Mouse (Mus musculus): ENCODE data around the gene Srf. TPM values are rescaled to one million over a fixed set of nuclear protein-coding genes. Genes with fewer than 3 reads are reported as not detected.
A peak's percentile ranks its signal among the peaks of the same experiment; 100 is the strongest.

Gene Srf
- polyA plus RNA-seq (2014; fragmentation: Nextera tagmentation; extraction: Ambion mirVana): 11.9 and 12.4 TPM in 2 replicates

DNA sequence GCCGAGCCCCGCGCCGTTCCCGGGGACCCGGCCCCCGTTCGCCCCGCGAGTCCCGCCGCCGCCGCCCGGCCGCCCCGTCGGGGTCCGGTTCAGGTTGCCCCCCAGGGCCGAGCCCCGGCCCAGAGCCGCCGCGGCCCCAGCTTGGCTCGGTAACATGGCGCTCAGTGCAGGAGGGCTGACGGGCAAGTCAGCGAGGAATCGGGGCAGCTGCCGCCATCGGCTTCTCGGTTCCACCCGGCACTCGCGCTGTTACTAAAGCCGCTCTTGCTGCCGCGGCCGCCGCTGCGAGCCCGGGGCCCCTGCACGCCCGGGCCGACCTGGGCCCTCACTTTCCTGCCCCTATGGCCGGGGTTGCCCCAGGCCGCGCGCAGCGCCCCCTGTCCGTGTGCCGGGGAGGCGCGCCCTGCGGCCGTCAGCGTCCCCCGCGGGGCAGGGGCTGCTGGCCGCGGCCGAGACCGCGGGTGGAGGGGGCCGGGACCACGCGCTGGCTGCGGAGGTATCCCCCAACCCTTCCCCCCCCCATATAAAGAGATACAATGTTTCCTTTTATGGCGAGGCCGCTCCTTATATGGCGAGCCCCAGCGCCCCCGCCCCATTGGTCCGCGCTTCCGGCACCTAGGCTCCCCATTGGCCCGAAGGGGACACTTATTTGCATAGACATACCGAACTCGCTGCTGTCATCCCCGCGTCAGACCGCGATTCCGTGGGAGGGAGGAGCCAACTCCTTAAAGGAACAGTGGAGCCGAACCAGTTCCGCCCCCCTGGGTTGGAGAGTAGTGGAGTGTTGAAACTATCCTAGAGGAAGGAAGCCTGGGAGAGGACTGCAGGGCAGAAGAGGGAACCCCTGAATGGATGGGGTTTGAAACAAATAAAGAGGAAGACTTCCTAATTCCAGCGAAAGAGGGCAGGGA is at the start of gene Srf:
Gene Srf, minus strand, starts transcription at position 503 of the 911 bp plus-strand sequence.
- H3K9ac ChIP-seq (ENCODE audit: low read length): peak within 1 kb of the TSS; percentile 98
- H3K4me2 ChIP-seq (ENCODE audit: low read length): peak within 1 kb of the TSS; percentile 75
- H3K4me3 ChIP-seq (ENCODE audit: low read depth, low read length): peak within 1 kb of the TSS; percentile 93
- DNase-seq (ENCODE audit: low spot score): peak; percentile 96
- whole genome bisulfite sequencing: under 1% methylated on average over 84 of the region's 87 CpGs
- ATAC-seq (replicated peaks; ENCODE audit: low FRiP score, low TSS enrichment, low read depth): peak; percentile 93
- no peaks in the 10 kb centered on the region for H3K27me3 ChIP-seq (replicated peaks; ENCODE audit: control insufficient read depth, insufficient read depth, low read length)
- peaks cover 36% of the 10 kb centered on the region for H3K4me1 ChIP-seq (replicated peaks; ENCODE audit: control insufficient read depth, insufficient read depth, low read length)
- H3K27ac ChIP-seq (ENCODE audit: low read depth): peak within 1 kb of the TSS; percentile 97
- peaks cover 17% of the 10 kb centered on the region for H3K36me3 ChIP-seq (ENCODE audit: control insufficient read depth, insufficient read depth, low read length)
- H3K9me3 ChIP-seq (ENCODE audit: control insufficient read depth, low read length): no peaks in the 10 kb centered on the region

DNA sequence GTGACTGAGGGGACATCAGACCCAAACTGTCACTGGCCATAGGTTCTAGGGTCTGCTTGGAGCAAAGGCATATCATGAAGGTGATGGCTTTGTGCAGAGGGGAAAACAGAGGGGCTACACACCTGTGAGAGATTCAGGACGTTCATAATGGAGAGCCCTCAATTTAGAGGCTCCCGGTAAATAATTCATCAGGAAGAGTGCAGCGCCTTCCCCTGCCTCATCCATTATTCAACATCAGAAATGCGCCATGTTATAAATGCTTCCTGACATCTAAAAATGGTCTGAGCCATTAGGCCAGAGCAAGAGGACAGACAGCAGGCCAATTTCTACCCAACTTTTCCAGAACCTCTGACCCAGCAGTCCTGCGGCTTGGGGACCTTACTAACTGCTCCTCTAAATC is 49.2 kb upstream of the Srf start:
- 66% methylated on average over 5 of the region's 5 CpGs for WGBS
- ATAC-seq (replicated peaks; ENCODE audit: low FRiP score, low TSS enrichment, low read depth) (no peak), DNase-seq (ENCODE audit: low spot score) (no peak)
- no peaks in the 10 kb centered on the region for H3K9me3 ChIP-seq (ENCODE audit: control insufficient read depth, low read length)
- H3K27me3 ChIP-seq (replicated peaks; ENCODE audit: control insufficient read depth, insufficient read depth, low read length): no peaks in the 10 kb centered on the region
- H3K4me3 ChIP-seq (ENCODE audit: low read depth, low read length): no peak overlapping the region
- peaks cover 20% of the 10 kb centered on the region for H3K4me1 ChIP-seq (replicated peaks; ENCODE audit: control insufficient read depth, insufficient read depth, low read length)
- H3K36me3 ChIP-seq (ENCODE audit: control insufficient read depth, insufficient read depth, low read length): no peaks in the 10 kb centered on the region
- no peak overlapping the region for H3K4me2 ChIP-seq (ENCODE audit: low read length)
- no peak overlapping the region for H3K27ac ChIP-seq (ENCODE audit: low read depth)
- no peak overlapping the region for H3K9ac ChIP-seq (ENCODE audit: low read length)

DNA sequence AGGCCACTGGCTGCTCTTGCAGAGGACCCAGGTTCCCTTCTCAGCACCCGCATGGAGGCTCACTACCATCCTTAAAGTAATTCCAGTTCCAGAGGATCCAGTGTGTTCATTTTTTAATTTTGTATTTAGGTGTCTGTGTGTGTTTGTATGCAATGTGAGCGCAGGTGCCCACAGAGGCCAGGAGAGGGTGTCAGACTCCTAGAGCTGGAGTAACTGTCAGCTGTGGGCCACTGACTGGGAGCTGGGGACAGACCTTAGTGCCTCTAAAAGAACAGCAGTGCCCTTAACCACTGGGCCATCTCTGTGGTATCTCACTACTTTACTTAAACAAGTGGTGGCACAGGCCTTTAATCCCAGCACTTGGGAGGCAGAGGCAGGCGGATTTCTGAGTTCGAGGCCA is 47.3 kb upstream of the Srf start:
- Histone ChIP-seq H3K9ac (ENCODE audit: low read length) (no peak overlapping the region), H3K27me3 (replicated peaks; ENCODE audit: control insufficient read depth, insufficient read depth, low read length) (no peaks in the 10 kb centered on the region), H3K4me3 (ENCODE audit: low read depth, low read length) (no peak overlapping the region), H3K27ac (ENCODE audit: low read depth) (no peak overlapping the region), H3K4me1 (replicated peaks; ENCODE audit: control insufficient read depth, insufficient read depth, low read length) (peaks cover 17% of the 10 kb centered on the region), H3K4me2 (ENCODE audit: low read length) (no peak overlapping the region), H3K36me3 (ENCODE audit: control insufficient read depth, insufficient read depth, low read length) (no peaks in the 10 kb centered on the region; the same call in 1 of the 2 replicates), H3K9me3 (ENCODE audit: control insufficient read depth, low read length) (no peaks in the 10 kb centered on the region)
- no peak for ATAC-seq (replicated peaks; ENCODE audit: low FRiP score, low TSS enrichment, low read depth)
- WGBS: 86% methylated on average over 4 of the region's 4 CpGs
- DNase-seq (ENCODE audit: low spot score): no peak

DNA sequence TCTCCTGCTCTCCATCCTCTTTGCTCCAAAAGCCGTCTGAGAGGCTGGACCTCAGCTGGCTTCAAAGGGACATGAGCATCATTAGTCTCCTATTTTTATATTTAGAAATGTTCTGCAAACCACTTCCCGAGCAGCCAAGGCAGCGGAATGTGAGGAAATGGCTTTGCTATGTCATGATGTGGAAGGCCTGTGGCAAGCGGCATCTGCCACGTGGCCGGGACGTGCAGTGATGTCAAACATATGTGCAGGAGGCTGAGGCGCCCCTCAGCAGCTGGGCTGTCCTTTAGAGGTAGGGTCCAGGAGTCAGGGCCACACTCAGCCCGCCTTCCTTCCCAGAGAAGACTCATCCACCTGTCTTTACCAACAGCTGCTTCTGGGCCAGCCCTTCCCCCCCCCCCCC is 46.2 kb upstream of the Srf start:
- H3K27me3 ChIP-seq (replicated peaks; ENCODE audit: control insufficient read depth, insufficient read depth, low read length): no peaks in the 10 kb centered on the region
- ATAC-seq (replicated peaks; ENCODE audit: low FRiP score, low TSS enrichment, low read depth) (no peak), DNase-seq (ENCODE audit: low spot score) (no peak)
- H3K4me2 ChIP-seq (ENCODE audit: low read length): no peak overlapping the region
- H3K27ac ChIP-seq (ENCODE audit: low read depth): peak overlapping the region; percentile 2; the same call in 1 of the 2 replicates
- H3K4me1 ChIP-seq (replicated peaks; ENCODE audit: control insufficient read depth, insufficient read depth, low read length): peaks cover 16% of the 10 kb centered on the region
- H3K9me3 ChIP-seq (ENCODE audit: control insufficient read depth, low read length): no peaks in the 10 kb centered on the region
- H3K36me3 ChIP-seq (ENCODE audit: control insufficient read depth, insufficient read depth, low read length): peaks cover 2% of the 10 kb centered on the region; the same call in 1 of the 2 replicates
- 43% methylated on average over 9 of the region's 9 CpGs for WGBS
- no peak overlapping the region for H3K9ac ChIP-seq (ENCODE audit: low read length)
- H3K4me3 ChIP-seq (ENCODE audit: low read depth, low read length): no peak overlapping the region

DNA sequence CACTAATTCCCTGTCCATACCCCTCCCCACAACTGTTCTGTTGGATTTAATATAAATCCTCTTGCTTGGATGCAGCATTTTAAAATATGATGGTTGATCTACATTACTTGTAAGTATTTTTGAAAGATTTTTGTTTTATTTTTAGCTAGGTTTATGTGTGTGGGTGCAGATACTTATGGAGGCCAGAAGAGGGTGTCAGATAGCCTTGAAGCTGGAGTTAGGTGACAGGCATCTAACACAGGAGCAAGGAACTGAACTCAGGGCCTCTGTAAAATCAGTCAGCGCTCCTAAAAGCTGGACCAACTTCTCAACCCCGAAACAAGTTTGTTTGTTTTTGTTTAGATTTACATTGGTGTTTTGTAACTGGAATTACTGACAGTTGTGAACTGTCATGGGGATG is 44.6 kb upstream of the Srf start:
- no peak overlapping the region for H3K4me2 ChIP-seq (ENCODE audit: low read length)
- 92% methylated on average over 2 of the region's 2 CpGs for WGBS
- H3K9me3 ChIP-seq (ENCODE audit: control insufficient read depth, low read length): no peaks in the 10 kb centered on the region
- ATAC-seq (replicated peaks; ENCODE audit: low FRiP score, low TSS enrichment, low read depth): no peak
- no peak for DNase-seq (ENCODE audit: low spot score)
- no peak overlapping the region for H3K4me3 ChIP-seq (ENCODE audit: low read depth, low read length)
- peaks cover 14% of the 10 kb centered on the region for H3K4me1 ChIP-seq (replicated peaks; ENCODE audit: control insufficient read depth, insufficient read depth, low read length)
- H3K9ac ChIP-seq (ENCODE audit: low read length): no peak overlapping the region
- H3K27me3 ChIP-seq (replicated peaks; ENCODE audit: control insufficient read depth, insufficient read depth, low read length): no peaks in the 10 kb centered on the region
- H3K27ac ChIP-seq (ENCODE audit: low read depth): no peak overlapping the region
- H3K36me3 ChIP-seq (ENCODE audit: control insufficient read depth, insufficient read depth, low read length): peaks cover 4% of the 10 kb centered on the region; the same call in 1 of the 2 replicates

DNA sequence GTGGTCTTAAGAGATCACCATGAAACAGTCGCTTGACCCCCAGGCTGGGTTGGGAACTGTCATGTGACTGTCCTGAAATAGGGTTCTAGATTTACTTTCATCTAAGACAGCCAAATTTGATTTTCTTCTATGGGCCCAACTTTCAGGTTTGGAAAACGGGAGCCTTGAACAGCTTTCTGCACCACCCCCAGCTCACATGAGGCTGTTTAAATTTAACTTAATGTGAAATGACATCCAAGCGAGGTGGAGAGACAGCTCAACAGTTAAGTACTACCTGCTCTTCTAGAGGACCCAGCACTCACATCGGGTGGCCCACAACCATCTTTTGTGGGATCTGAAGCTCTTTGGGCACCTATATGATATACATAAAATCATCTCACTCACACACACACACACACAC is 43.0 kb upstream of the Srf start:
- no peak overlapping the region for H3K27ac ChIP-seq (ENCODE audit: low read depth)
- no peaks in the 10 kb centered on the region for H3K27me3 ChIP-seq (replicated peaks; ENCODE audit: control insufficient read depth, insufficient read depth, low read length)
- no peak for ATAC-seq (replicated peaks; ENCODE audit: low FRiP score, low TSS enrichment, low read depth)
- no peak overlapping the region for H3K4me2 ChIP-seq (ENCODE audit: low read length)
- H3K36me3 ChIP-seq (ENCODE audit: control insufficient read depth, insufficient read depth, low read length): peaks cover 4% of the 10 kb centered on the region; the same call in 1 of the 2 replicates
- no peak overlapping the region for H3K9ac ChIP-seq (ENCODE audit: low read length)
- no peak for DNase-seq (ENCODE audit: low spot score)
- no peak overlapping the region for H3K4me3 ChIP-seq (ENCODE audit: low read depth, low read length)
- peaks cover 18% of the 10 kb centered on the region for H3K4me1 ChIP-seq (replicated peaks; ENCODE audit: control insufficient read depth, insufficient read depth, low read length)
- 79% methylated on average over 4 of the region's 4 CpGs for WGBS
- no peaks in the 10 kb centered on the region for H3K9me3 ChIP-seq (ENCODE audit: control insufficient read depth, low read length)

DNA sequence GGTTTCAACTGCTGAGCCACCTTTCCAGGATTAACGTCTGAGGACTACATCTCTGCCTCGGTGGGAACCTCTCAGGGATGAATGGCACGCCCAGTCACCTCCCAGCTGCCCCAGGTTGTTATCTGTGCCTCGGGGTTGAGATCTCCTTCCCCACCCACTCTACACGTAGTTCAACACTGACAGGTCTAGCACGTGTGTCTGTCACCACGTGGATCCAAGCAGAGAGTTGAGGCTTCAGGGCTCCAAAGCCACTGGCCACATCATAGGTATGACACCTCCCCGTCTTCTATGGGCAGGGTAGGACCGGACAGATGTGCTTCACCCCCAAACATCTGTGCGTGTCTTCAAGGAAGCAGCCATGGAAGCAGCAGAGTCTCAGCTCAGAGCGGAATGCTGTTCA is 42.0 kb upstream of the Srf start:
- 82% methylated on average over 11 of the region's 11 CpGs for WGBS
- Histone ChIP-seq H3K27ac (ENCODE audit: low read depth) (no peak overlapping the region), H3K4me2 (ENCODE audit: low read length) (no peak overlapping the region), H3K4me1 (replicated peaks; ENCODE audit: control insufficient read depth, insufficient read depth, low read length) (peaks cover 18% of the 10 kb centered on the region), H3K4me3 (ENCODE audit: low read depth, low read length) (no peak overlapping the region), H3K9me3 (ENCODE audit: control insufficient read depth, low read length) (no peaks in the 10 kb centered on the region), H3K9ac (ENCODE audit: low read length) (no peak overlapping the region), H3K36me3 (ENCODE audit: control insufficient read depth, insufficient read depth, low read length) (peaks cover 4% of the 10 kb centered on the region; the same call in 1 of the 2 replicates), H3K27me3 (replicated peaks; ENCODE audit: control insufficient read depth, insufficient read depth, low read length) (no peaks in the 10 kb centered on the region)
- ATAC-seq (replicated peaks; ENCODE audit: low FRiP score, low TSS enrichment, low read depth): no peak
- DNase-seq (ENCODE audit: low spot score): no peak

DNA sequence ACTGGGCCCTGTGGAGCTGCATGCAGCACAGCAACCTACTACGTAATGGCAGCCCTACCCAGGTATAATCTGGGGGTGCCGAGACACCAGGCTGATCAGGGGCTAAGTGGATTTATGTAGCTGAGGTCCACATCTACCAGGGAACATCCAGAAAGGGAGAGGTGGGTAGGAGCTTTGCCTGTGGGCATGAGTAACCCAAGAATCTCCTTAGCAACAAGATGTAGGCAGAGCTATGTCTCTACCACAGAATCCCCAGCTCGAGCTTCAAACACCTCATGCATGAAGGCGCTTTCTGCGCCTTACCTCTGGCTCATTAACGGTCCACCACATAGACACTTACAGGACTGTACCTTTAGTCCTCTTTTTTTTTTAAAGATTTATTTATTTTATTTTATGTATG is 39.4 kb upstream of the Srf start:
- Histone ChIP-seq H3K27ac (ENCODE audit: low read depth) (peak overlapping the region; percentile 67), H3K27me3 (replicated peaks; ENCODE audit: control insufficient read depth, insufficient read depth, low read length) (no peaks in the 10 kb centered on the region), H3K9ac (ENCODE audit: low read length) (no peak overlapping the region), H3K4me2 (ENCODE audit: low read length) (no peak overlapping the region), H3K4me1 (replicated peaks; ENCODE audit: control insufficient read depth, insufficient read depth, low read length) (peaks cover 13% of the 10 kb centered on the region), H3K9me3 (ENCODE audit: control insufficient read depth, low read length) (no peaks in the 10 kb centered on the region), H3K36me3 (ENCODE audit: control insufficient read depth, insufficient read depth, low read length) (peaks cover 10% of the 10 kb centered on the region), H3K4me3 (ENCODE audit: low read depth, low read length) (no peak overlapping the region)
- DNase-seq (ENCODE audit: low spot score) (no peak), ATAC-seq (replicated peaks; ENCODE audit: low FRiP score, low TSS enrichment, low read depth) (no peak)
- WGBS: 77% methylated on average over 6 of the region's 6 CpGs
